Mouse (Mus musculus) layer of hippocampus, postnatal 25 days (tissue): Measurements from ENCODE around the gene Neurl1a. TPM values are rescaled to one million over a fixed set of nuclear protein-coding genes. Genes with fewer than 3 reads are reported as not detected.
A peak's percentile ranks its signal among the peaks of the same experiment; 100 is the strongest.
"Not testable (repeated sequence)": the region's sequence is repeated elsewhere in the genome, so short reads cannot be mapped to it uniquely, and the experiment has no call there.

Source experiments
- DNase-seq, 2 experiments: peaks; one replicate each; pipeline ENCODE4 v3.0.0; 2022; ENCODE audit warnings: mixed read lengths in 2 of 2, low spot score in 1 of 2; ENCODE audit errors: extremely low spot score in 1 of 2
- total RNA-seq, 2 experiments: library from RNA; stranded (reverse); gene quantifications; 2 replicates each; pipeline ENCODE4 v1.2.3; 2021

Gene Neurl1a
- 100 to 1,000 TPM; 186 to 192 TPM for total RNA-seq

GRCm38 (mm10) chr19:47178431-47179271 is at the start of gene Neurl1a:
Gene Neurl1a (plus strand): TSS chr19:47178820.
- DNase-seq, result peak; percentile 39 to 68

- DNase-seq, result no peak
Observed at GRCm38 (mm10) chr19:47128835-47129234, 49.8 kb upstream of the Neurl1a start.

- no peak for DNase-seq
Observed at GRCm38 (mm10) chr19:47130551-47131125, 48.0 kb upstream of the Neurl1a start.

- DNase-seq, result no peak
Observed at GRCm38 (mm10) chr19:47133161-47133560, 45.5 kb upstream of the Neurl1a start.

GRCm38 (mm10) chr19:47135568-47135967 is 43.1 kb upstream of the Neurl1a start:
- no peak for DNase-seq

- no peak for DNase-seq
Observed at GRCm38 (mm10) chr19:47136170-47136569, 42.5 kb upstream of the Neurl1a start.

GRCm38 (mm10) chr19:47137051-47137581 is 41.5 kb upstream of the Neurl1a start:
- DNase-seq, result peak; percentile 34 to 41

- DNase-seq, result peak; percentile 27 to 49
Observed at GRCm38 (mm10) chr19:47137771-47138421, 40.7 kb upstream of the Neurl1a start, which contains the start of gene Calhm2. Gene Calhm2 (minus strand): TSS chr19:47138294.

GRCm38 (mm10) chr19:47139611-47140010 is 39.0 kb upstream of the Neurl1a start:
- not testable (repeated sequence) for DNase-seq

GRCm38 (mm10) chr19:47142438-47142837 is 36.2 kb upstream of the Neurl1a start:
- no peak for DNase-seq

GRCm38 (mm10) chr19:47144154-47144553 is 34.5 kb upstream of the Neurl1a start, which contains the start of gene Calhm1:
Gene Calhm1 (minus strand): TSS chr19:47144254.
- no peak for DNase-seq

- no peak for DNase-seq
Observed at GRCm38 (mm10) chr19:47148267-47148847, 30.3 kb upstream of the Neurl1a start.

- no peak for DNase-seq
Observed at GRCm38 (mm10) chr19:47149854-47150253, 28.8 kb upstream of the Neurl1a start.

GRCm38 (mm10) chr19:47151332-47152061 is 27.1 kb upstream of the Neurl1a start:
- no peak for DNase-seq

GRCm38 (mm10) chr19:47152062-47152369 is 26.6 kb upstream of the Neurl1a start:
- no peak for DNase-seq

- DNase-seq, result no peak
Observed at GRCm38 (mm10) chr19:47153767-47154166, 24.9 kb upstream of the Neurl1a start.

- DNase-seq, result no peak
Observed at GRCm38 (mm10) chr19:47157664-47158063, 21.0 kb upstream of the Neurl1a start, which contains the start of gene Calhm3. Gene Calhm3 (minus strand): TSS chr19:47157764.

- DNase-seq, result no peak
Observed at GRCm38 (mm10) chr19:47161669-47162068, 17.0 kb upstream of the Neurl1a start.

- no peak for DNase-seq
Observed at GRCm38 (mm10) chr19:47163176-47163744, 15.4 kb upstream of the Neurl1a start.

GRCm38 (mm10) chr19:47166758-47167157 is 11.9 kb upstream of the Neurl1a start:
- DNase-seq, result no peak
